Mouse (Mus musculus): Measurements from ENCODE around the gene Nme9. TPM values are rescaled to one million over a fixed set of nuclear protein-coding genes. Genes with fewer than 3 reads are reported as not detected.

Nme9 gene
- polyA plus RNA-seq, 1 experiment from 2014 or later: not detected

DNA sequence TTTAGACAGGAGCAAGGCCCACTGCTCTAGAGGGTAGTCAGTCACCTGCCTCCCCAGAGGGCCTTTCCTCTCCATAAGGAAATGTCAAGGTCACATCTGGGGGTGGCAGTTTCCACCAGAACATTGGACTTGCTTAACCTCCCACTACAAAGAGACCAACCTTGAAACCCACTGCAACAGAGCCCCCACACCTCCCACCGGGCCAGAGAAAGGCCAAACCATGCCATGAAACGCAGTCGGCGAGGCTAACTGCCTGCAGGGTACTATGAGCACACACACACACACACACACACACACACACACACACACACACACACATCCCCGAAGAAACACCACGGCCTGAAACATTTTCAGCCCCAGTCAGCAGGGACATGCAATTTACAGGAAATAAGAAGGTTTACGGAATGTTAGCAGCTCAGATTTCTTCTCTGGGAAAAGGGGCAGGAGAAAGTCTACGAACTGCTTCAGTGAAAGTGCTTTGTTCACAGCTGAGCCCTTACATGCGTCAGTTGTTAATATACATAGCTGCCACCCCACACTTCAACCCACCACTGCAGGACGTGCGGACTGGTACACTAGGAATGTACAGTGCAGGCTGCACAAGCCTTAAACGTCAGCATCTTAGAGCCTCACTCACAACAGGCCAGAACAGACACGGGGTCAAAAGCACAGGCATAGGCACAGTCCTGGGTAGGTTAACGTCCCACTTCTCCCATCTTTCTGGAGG is 16.2 kb upstream of the Nme9 start:
- Histone ChIP-seq H3K9ac (replicated peaks; ENCODE audit: low read depth, low read length) (peak overlapping the region; percentile 91), H3K4me2 (ENCODE audit: low read depth, low read length) (peak overlapping the region; percentile 77), H3K27me3 (ENCODE audit: control insufficient read depth, insufficient read depth, low read length) (no peaks in the 10 kb centered on the region), H3K4me3 (ENCODE audit: low read depth, low read length) (peak overlapping the region; percentile 95), H3K27ac (ENCODE audit: low read depth, low read length) (peak overlapping the region; percentile 85), H3K4me1 (ENCODE audit: control insufficient read depth, insufficient read depth, low read length) (peaks cover 27% of the 10 kb centered on the region), H3K36me3 (ENCODE audit: control insufficient read depth, insufficient read depth, low read length) (no peaks in the 10 kb centered on the region), H3K9me3 (ENCODE audit: control insufficient read depth, low read length) (no peaks in the 10 kb centered on the region)
- peak; percentile 36; the same call in 1 of the 2 replicates for ATAC-seq (ENCODE audit: low read depth)
- WGBS: 20% methylated on average over 14 of the region's 14 CpGs

- Histone ChIP-seq H3K27me3 (ENCODE audit: control insufficient read depth, insufficient read depth, low read length) (no peaks in the 10 kb centered on the region), H3K4me1 (ENCODE audit: control insufficient read depth, insufficient read depth, low read length) (peaks cover 27% of the 10 kb centered on the region), H3K27ac (ENCODE audit: low read depth, low read length) (peak overlapping the region; percentile 85), H3K4me3 (ENCODE audit: low read depth, low read length) (peak overlapping the region; percentile 95), H3K4me2 (ENCODE audit: low read depth, low read length) (peak overlapping the region; percentile 77), H3K36me3 (ENCODE audit: control insufficient read depth, insufficient read depth, low read length) (no peaks in the 10 kb centered on the region), H3K9ac (replicated peaks; ENCODE audit: low read depth, low read length) (peak overlapping the region; percentile 91), H3K9me3 (ENCODE audit: control insufficient read depth, low read length) (no peaks in the 10 kb centered on the region)
- 12% methylated on average over 16 of the region's 16 CpGs for WGBS
- ATAC-seq (ENCODE audit: low read depth): peak; percentile 63
These were observed 15.6 kb upstream of the Nme9 start for GRCm38 (mm10) chr9:99435619-99436181.

DNA sequence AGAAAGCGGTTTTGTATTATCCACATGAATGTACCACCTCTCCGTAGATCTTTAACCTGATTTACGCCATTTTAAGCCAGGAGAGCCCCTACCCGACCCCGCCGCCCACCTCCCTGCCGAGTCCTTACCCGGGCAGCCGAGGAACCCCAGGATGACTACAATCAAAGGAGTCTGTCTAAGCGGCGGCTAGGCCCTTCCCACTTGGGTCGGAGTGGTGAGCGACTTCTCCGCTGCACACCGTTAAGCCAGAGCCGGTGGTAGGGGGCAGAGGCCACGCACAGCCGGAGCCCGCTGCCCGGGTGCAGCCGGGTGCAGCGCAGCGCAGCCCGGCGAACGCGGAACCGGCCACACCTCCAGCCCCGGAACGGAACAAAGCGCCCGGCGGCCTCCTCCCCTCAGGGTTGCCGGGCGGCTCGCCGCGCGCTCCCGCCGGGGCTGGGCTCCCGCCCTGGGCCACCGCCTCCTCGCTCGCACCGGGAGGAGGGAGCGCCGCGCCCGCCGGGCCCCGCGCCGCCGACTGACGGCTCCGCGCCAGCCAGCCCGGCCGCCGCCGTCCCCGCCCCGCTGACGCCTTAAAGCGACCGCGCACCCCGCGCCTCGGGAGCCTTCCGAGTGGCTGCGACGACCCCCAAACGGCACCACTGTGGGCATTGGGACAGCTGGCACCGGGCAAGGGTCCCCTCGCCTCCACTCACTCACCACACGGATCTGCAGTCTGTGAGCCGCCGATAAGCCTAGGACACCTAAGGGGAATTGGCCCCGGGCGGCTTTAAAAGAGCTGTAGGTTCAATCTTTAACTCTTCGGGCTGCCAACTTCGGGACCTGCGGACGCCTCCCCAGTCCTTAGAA is 14.9 kb upstream of the Nme9 start:
- H3K27me3 ChIP-seq (ENCODE audit: control insufficient read depth, insufficient read depth, low read length): no peaks in the 10 kb centered on the region
- peak overlapping the region; percentile 95 for H3K4me3 ChIP-seq (ENCODE audit: low read depth, low read length)
- ATAC-seq (ENCODE audit: low read depth): peak; percentile 82
- peak overlapping the region; percentile 77 for H3K4me2 ChIP-seq (ENCODE audit: low read depth, low read length)
- under 1% methylated on average over 65 of the region's 86 CpGs for WGBS
- H3K9ac ChIP-seq (replicated peaks; ENCODE audit: low read depth, low read length): peak overlapping the region; percentile 91
- H3K36me3 ChIP-seq (ENCODE audit: control insufficient read depth, insufficient read depth, low read length): no peaks in the 10 kb centered on the region
- peak overlapping the region; percentile 85 for H3K27ac ChIP-seq (ENCODE audit: low read depth, low read length)
- no peaks in the 10 kb centered on the region for H3K9me3 ChIP-seq (ENCODE audit: control insufficient read depth, low read length)
- peaks cover 27% of the 10 kb centered on the region for H3K4me1 ChIP-seq (ENCODE audit: control insufficient read depth, insufficient read depth, low read length)

DNA sequence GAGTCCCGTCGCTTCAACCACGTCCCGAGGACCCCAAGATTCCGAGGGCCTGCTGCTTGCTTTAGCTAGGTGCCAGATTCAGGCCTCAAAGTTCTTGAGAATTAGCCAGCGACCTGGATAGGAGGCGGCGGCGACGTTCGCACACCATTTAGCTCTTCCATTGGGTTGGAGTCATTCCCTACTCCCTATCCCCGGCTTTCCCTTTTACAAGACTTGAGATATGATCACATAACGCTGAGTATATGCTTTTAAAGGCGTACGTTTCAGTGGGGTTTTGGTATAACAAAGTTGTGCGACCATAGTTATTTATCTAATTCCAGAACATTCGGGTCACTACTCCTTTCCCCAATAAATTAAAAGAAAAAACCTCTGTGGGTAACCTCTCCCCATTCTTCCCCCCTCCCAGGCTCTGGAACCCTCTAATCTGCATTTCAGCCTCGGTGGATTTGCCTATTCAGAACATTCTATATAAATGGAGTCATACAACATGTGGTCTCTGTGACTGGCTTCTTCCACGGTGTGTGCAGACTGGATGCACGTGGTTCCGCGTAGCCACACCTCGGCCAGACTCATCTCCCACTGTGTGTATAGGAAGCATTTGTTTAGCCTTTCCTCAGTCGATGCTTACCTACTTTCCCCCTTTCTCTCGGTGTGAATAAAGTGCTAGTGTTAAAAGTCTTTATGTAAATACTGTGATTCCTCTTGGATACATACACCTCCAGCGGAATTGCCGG is 14.1 kb upstream of the Nme9 start, which contains the start of gene Mras:
TSS of gene Mras (minus strand) at position 351 of the 734 bp plus-strand sequence.
- Histone ChIP-seq H3K9ac (replicated peaks; ENCODE audit: low read depth, low read length) (peak within 1 kb of the TSS; percentile 91), H3K4me1 (ENCODE audit: control insufficient read depth, insufficient read depth, low read length) (peaks cover 27% of the 10 kb centered on the region), H3K4me3 (ENCODE audit: low read depth, low read length) (peak within 1 kb of the TSS; percentile 95), H3K27me3 (ENCODE audit: control insufficient read depth, insufficient read depth, low read length) (no peaks in the 10 kb centered on the region), H3K4me2 (ENCODE audit: low read depth, low read length) (peak within 1 kb of the TSS; percentile 77), H3K36me3 (ENCODE audit: control insufficient read depth, insufficient read depth, low read length) (no peaks in the 10 kb centered on the region), H3K27ac (ENCODE audit: low read depth, low read length) (peak within 1 kb of the TSS; percentile 85), H3K9me3 (ENCODE audit: control insufficient read depth, low read length) (no peaks in the 10 kb centered on the region)
- 19% methylated on average over 27 of the region's 27 CpGs for WGBS
- ATAC-seq (ENCODE audit: low read depth): no peak

DNA sequence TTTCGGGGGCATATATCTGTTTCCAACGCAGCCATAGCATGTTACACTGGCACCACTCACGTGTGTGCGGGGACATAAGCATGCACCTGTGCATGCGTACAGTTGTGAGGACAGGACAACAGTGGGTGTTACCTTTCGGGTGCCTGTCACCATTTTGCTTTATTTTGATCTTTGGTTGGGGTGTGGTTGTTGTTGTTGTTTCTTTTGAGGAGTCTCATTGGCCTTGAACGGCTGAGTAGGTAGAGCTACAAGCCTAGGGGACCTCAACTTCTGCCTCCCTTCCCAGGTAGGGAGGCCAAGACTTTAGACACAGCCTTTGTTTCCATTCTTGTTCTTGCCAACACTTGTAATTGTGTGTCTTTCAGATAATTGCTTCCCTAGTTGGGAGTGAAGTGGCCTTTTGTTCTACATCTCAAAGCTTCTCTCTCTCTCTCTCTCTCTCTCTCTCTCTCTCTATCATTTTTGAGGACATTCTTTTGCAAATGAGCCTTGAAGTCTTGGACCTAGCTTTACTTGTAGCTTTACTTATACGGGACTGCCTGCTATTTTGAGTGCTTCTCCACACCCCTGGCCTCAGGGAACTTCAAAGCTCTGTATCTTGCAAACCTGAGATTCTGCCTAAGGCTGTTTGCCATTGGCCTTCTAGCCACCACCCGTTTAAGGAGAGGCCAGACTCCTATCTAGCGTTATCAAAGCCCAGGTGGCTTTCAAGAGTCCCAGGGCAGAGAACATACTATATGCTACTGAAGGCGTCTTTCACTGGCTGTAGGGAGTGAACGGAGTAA is 13.3 kb upstream of the Nme9 start:
- no peak for ATAC-seq (ENCODE audit: low read depth)

DNA sequence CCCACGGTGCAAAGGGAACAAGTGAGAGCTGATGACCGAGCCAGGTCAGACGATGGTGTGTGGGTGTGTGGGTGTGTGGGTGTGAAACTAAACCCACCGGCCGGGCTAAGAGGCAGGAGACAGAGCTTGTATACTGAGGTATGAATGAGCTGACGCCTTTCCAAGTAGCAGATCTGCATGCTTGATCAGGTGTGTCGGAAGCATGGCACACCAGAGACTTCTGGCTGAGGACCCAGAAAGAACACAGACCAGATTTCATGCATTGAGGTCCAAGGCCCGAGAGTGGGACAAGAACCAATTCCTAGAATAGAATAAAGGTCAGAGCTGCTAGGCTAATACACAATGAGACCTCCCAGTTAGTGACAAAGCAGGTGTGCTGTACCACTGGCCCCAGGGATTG is 12.2 kb upstream of the Nme9 start:
- 84% methylated on average over 8 of the region's 8 CpGs for WGBS
- Histone ChIP-seq H3K9ac (replicated peaks; ENCODE audit: low read depth, low read length) (no peak overlapping the region), H3K27ac (ENCODE audit: low read depth, low read length) (no peak overlapping the region), H3K4me3 (ENCODE audit: low read depth, low read length) (no peak overlapping the region), H3K27me3 (ENCODE audit: control insufficient read depth, insufficient read depth, low read length) (no peaks in the 10 kb centered on the region), H3K4me2 (ENCODE audit: low read depth, low read length) (no peak overlapping the region), H3K4me1 (ENCODE audit: control insufficient read depth, insufficient read depth, low read length) (peaks cover 17% of the 10 kb centered on the region), H3K36me3 (ENCODE audit: control insufficient read depth, insufficient read depth, low read length) (no peaks in the 10 kb centered on the region), H3K9me3 (ENCODE audit: control insufficient read depth, low read length) (no peaks in the 10 kb centered on the region)
- ATAC-seq (ENCODE audit: low read depth): no peak

More for the DNA sequence above, 13.3 kb upstream of the Nme9 start:
- no peak overlapping the region for H3K27ac ChIP-seq (ENCODE audit: low read depth, low read length)
- 84% methylated on average over 12 of the region's 12 CpGs for WGBS
- H3K9me3 ChIP-seq (ENCODE audit: control insufficient read depth, low read length): no peaks in the 10 kb centered on the region
- H3K36me3 ChIP-seq (ENCODE audit: control insufficient read depth, insufficient read depth, low read length): no peaks in the 10 kb centered on the region
- no peak overlapping the region for H3K9ac ChIP-seq (replicated peaks; ENCODE audit: low read depth, low read length)
- peaks cover 23% of the 10 kb centered on the region for H3K4me1 ChIP-seq (ENCODE audit: control insufficient read depth, insufficient read depth, low read length)
- no peak overlapping the region for H3K4me2 ChIP-seq (ENCODE audit: low read depth, low read length)
- no peak overlapping the region for H3K4me3 ChIP-seq (ENCODE audit: low read depth, low read length)
- H3K27me3 ChIP-seq (ENCODE audit: control insufficient read depth, insufficient read depth, low read length): no peaks in the 10 kb centered on the region

GRCm38 (mm10) chr9:99440941-99441340 is 10.3 kb upstream of the Nme9 start:
- Histone ChIP-seq H3K4me3 (ENCODE audit: low read depth, low read length) (no peak overlapping the region), H3K9ac (replicated peaks; ENCODE audit: low read depth, low read length) (no peak overlapping the region), H3K4me2 (ENCODE audit: low read depth, low read length) (no peak overlapping the region), H3K36me3 (ENCODE audit: control insufficient read depth, insufficient read depth, low read length) (no peaks in the 10 kb centered on the region), H3K27me3 (ENCODE audit: control insufficient read depth, insufficient read depth, low read length) (no peaks in the 10 kb centered on the region), H3K4me1 (ENCODE audit: control insufficient read depth, insufficient read depth, low read length) (peaks cover 5% of the 10 kb centered on the region), H3K9me3 (ENCODE audit: control insufficient read depth, low read length) (no peaks in the 10 kb centered on the region), H3K27ac (ENCODE audit: low read depth, low read length) (no peak overlapping the region)
- no peak for ATAC-seq (ENCODE audit: low read depth)
- 72% methylated on average over 5 of the region's 5 CpGs for WGBS
